Mouse (Mus musculus): ENCODE measurements around the gene Cd70.
"Not testable (repeated sequence)": the region's sequence is repeated elsewhere in the genome, so short reads cannot be mapped to it uniquely, and the experiment has no call there.

Cd70 gene

GRCm38 (mm10) chr17:57134693-57135092 lies 14.9 kb downstream of the Cd70 start:
- no peak for DNase-seq (ENCODE audit: low read depth)

GRCm38 (mm10) chr17:57134021-57134420 lies 15.6 kb downstream of the Cd70 start:
- DNase-seq (ENCODE audit: low read depth): not testable (repeated sequence)

GRCm38 (mm10) chr17:57131793-57132192 lies 17.8 kb downstream of the Cd70 start:
- no peak for DNase-seq (ENCODE audit: low read depth)

- DNase-seq (ENCODE audit: low read depth): no peak
Observed at GRCm38 (mm10) chr17:57125853-57126622, 23.5 kb downstream of the Cd70 start.

DNA sequence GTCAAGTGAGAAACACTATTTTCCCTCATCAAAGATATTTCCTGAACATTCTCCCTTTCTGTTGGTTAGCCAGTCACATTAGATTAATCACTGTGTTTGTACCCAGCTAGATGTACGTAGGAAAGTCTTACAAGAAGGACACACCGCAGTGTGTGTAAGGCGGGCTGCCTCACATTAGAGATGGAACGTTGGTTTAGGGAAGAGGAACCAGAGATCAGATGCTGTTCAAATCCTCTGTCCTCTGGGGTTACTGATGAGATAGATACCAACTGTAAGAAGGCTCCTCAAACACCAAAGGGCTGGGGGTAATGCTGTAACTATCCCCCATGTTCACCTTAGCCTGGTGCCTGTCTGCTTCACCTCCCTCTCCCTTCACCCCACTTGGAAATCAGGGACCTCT lies 24.8 kb downstream of the Cd70 start:
- DNase-seq (ENCODE audit: low read depth): no peak

- no peak for DNase-seq (ENCODE audit: low read depth)
Observed at GRCm38 (mm10) chr17:57123192-57124118, 26.1 kb downstream of the Cd70 start.

- no peak for DNase-seq (ENCODE audit: low read depth)
Observed at GRCm38 (mm10) chr17:57121856-57122255, 27.7 kb downstream of the Cd70 start.

- no peak for DNase-seq (ENCODE audit: low read depth)
Observed at GRCm38 (mm10) chr17:57118524-57119349, 30.8 kb downstream of the Cd70 start.

- DNase-seq (ENCODE audit: low read depth): no peak
Observed at GRCm38 (mm10) chr17:57116801-57117200, 32.8 kb downstream of the Cd70 start.

GRCm38 (mm10) chr17:57112768-57113474 lies 36.7 kb downstream of the Cd70 start:
- DNase-seq (ENCODE audit: low read depth): no peak

DNA sequence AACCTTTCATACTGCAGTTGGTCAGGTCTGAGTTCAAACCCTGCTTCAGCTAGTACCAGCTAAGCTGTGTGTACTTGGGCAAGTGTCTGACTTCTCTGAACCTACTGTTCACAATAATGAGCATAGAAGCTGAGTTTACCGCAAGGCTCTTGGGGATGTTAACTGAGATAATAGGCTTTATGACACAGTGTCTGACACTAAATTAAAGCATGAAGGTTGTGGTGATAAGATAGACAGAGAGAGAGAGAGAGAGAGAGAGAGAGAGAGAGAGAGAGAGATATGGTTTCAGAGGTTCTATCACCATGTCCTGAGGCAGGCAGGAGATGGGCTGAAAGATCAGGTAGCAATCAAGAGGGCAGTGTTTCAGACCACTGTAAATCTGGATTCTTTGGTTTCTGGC lies 39.6 kb downstream of the Cd70 start:
- no peak for DNase-seq (ENCODE audit: low read depth)

DNA sequence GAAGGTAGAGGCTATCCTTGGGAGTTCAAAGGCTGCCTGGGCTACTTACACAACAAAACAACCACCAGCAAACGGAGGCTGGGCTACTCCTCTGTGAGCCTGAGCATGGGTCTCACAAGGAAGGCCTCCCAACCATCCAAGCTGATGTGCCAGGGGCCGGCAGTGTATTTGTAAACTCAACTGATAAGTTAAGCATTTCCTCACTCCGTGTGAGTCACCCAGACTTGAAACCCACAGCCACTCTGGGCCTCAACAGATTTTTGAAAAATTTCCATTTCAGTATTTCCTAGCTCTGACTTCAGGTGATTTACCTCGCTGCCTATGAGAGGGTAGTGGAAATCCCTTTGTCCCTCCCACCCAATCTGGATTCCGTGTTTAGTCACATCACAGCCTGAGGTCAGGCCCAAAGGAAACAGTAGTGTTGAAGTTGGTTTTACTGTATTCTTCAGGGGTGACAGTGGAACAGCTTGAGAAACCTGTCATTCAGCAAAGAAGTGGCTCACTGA lies 40.9 kb downstream of the Cd70 start:
- DNase-seq (ENCODE audit: low read depth): peak; percentile 22

- DNase-seq (ENCODE audit: low read depth): no peak
Observed at GRCm38 (mm10) chr17:57108040-57108665, 41.4 kb downstream of the Cd70 start.

- no peak for DNase-seq (ENCODE audit: low read depth)
Observed at GRCm38 (mm10) chr17:57107064-57107463, 42.5 kb downstream of the Cd70 start.

DNA sequence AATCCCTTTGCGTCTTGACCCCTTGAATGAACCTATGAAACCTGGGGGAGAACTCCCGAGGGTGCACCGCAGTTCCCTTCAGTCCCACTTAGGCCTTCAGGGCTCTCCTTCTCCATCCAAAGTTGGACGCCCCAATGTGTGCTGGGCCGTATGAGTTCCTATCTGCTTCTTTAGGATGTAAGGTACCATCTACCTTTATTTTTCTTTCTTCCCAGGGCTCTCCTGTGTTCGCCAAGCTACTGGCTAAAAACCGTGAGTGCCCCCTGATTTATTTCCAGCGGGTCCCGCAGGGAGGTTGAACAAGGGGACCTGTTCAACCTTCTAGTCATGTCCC lies 43.6 kb downstream of the Cd70 start:
- DNase-seq (ENCODE audit: low read depth): no peak

DNA sequence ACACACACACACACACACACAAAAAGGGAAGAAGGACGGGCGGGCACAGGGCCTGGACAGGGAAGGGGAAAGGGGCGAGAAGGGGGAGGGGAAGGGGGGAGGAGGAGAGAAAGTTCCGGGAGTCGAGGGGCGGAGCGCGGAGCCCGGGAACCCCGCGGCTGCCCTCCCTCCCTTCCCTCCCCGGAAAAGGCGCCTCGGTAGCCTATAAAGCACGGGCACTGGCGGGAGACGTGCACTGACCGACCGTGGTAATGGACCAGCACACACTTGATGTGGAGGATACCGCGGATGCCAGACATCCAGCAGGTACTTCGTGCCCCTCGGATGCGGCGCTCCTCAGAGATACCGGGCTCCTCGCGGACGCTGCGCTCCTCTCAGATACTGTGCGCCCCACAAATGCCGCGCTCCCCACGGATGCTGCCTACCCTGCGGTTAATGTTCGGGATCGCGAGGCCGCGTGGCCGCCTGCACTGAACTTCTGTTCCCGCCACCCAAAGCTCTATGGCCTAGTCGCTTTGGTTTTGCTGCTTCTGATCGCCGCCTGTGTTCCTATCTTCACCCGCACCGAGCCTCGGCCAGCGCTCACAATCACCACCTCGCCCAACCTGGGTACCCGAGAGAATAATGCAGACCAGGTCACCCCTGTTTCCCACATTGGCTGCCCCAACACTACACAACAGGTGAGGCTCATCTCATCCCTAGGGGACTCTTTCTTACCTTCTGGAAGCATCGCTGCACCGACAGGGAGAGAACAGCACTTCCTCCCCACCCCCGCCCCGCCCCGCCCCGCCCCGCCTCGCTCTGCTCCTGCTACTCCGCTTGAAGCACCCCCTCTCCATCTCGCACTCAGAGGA lies 44.2 kb downstream of the Cd70 start, which contains the start of gene Tnfsf9:
TSS of gene Tnfsf9 (plus strand) at position 145 of the 854 bp plus-strand sequence.
- DNase-seq (ENCODE audit: low read depth): peak; percentile 55

- DNase-seq (ENCODE audit: low read depth): no peak
Observed at GRCm38 (mm10) chr17:57104496-57104895, 45.1 kb downstream of the Cd70 start.

GRCm38 (mm10) chr17:57102276-57102675 lies 47.3 kb downstream of the Cd70 start:
- DNase-seq (ENCODE audit: low read depth): no peak

GRCm38 (mm10) chr17:57099629-57100325 lies 49.8 kb downstream of the Cd70 start:
- DNase-seq (ENCODE audit: low read depth): no peak

All from naive thymus-derived CD4-positive, alpha-beta T cell, adult 2 months (primary cell).